Mouse (Mus musculus): ENCODE data around the gene Fras1.
A peak's percentile ranks its signal among the peaks of the same experiment; 100 is the strongest.

Fras1 gene

DNA sequence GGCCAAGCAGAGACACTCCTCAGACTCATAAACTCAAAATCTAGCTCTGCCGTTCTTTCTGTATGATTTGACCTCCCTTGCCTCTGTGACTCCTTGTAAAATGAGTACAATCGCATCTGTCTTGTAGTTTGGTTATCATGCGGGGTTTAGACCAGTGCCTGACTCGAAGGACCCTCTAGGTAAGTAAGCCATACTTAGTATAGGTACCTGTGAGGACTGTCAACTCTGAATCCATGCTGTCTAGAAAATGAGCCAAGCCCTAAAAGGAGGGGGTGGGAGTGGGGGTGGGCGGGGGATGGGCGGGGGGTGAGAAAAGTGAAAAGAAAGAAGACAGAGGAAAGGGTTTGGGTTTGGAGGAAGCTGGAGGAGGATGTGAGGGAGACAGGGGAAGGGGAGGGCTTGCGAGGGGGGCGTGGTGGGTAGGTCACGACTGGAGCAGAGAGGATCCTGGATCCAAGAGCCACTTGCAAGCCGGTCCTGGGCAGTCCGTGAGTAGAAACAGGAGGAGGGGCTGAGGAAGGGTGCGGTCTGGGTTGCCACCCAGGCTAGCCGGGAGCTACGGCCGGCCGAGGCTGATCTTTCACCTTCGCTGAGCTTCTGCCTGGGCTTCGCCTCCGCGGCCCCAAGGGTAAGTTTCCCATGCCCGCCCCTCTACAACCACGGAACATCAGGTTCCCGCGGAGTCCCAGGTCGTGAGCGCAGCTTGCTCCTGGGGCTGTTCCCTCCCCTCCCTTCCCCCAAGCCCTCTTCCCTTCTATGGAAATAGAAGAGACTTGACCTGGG, 419.4 kb downstream of the Fras1 start, which contains the start of gene Anxa3:
Gene Anxa3 (plus strand): TSS at position 404 of the 783 bp plus-strand sequence.
- DNase-seq (ENCODE audit: low spot score): peak; percentile 65

DNA sequence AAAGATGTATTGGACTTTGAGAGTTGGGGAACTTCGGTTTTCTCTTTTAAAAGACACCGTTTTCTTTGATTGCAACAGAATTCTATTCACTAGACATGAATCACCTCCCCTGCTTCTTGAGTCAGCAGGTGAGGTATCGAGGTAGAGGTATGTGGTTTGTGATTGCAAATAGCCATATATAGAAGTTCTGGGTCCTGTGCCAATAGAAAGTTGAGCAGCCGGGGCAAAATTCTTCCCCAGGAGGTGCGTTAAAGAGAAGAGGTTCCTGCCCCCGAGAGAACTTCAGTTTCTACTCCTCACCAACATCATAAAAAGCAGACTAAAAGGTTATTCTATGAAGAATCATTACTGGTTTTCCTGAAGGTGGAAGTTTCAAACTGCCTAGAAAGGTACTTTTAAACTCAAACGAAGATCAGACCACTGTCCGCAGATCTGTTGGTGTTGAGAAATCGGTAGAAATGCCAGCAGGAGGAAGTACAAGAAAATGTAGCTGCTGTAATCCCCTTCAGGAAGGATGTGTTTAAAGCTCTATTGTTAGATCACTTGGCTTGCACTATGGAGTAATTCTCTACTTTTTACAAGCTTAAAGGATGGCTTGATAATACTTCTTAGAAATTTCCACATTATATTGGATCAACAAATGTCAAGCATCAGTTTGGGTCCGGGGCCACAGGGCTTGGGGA, 420.3 kb downstream of the Fras1 start:
- no peak for DNase-seq (ENCODE audit: low spot score)

DNA sequence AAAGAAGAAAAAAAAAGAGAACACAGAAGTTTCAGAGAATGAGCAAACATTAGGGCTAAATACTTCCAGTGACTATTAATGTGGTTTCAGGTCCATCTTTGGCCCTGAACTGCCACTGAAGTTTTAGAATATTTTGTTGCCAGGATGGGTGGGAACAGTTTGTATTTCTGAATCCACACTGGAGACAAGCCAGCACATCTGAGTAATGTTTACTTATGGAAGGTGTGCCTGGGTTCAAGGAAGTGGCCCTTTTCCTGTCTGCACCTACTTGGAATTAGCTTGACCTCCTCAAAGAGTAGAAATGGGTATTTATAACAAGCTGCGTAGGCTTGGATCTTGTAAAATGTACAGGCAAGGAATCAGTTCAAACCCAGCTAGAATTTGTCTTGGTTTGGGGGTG, 422.0 kb downstream of the Fras1 start:
- no peak for DNase-seq (ENCODE audit: low spot score)

DNA sequence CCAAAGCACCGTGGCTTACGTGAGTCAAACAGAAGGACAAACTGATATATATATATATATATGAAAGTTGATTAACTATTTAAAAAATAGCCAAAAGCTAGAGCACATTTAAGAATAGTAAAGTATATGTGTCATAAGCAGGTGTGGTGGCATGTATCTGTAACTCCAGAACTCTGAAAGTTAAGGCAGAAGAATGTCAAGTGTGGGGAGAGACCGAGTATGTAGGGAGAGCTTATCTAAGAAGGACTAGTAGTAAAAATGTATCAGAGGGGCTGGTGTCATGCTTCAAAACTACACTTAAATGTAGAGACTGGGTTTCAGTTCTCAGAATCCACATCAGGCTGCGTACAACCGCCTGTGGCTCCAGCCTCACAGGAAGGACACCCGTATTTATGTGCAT, 423.7 kb downstream of the Fras1 start:
- no peak for DNase-seq (ENCODE audit: low spot score)

DNA sequence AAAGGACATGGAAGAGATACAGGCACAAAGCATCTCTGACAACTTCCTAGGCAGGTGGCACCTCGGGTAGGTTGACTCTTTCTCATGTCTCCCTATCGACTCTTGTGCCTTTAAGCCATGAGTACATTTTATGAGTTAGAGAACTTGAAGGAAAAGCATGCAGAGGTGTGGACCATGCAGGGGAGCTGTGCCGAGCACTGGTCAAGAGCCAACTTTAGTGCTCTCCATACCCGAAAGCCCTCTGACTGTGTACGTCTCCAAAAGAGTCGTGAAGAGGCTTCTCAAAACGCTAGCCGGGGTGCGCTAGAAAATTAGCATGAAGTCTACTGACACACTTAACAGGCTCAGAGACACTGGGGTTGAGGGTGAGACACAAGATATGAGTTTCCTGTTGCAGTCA, 425.4 kb downstream of the Fras1 start:
- no peak for DNase-seq (ENCODE audit: low spot score)

DNA sequence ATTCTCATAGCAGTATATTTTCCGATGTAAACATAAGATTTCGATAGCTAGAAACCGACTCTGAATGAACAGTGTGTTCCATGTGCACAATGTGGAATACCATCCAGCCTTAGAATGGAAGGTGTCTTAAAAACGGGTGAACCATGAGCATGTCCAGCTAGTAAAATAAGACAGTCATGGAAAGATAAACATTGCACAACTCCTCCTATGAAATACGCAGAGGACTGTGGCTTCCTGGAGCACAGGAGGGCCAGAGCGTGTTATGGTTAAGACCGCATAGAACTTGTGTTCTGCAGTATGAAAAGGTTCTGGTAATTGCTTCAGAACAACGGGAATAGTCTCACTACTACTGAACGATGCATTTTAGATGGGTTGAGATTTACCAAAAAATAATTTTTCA, 426.2 kb downstream of the Fras1 start:
- DNase-seq (ENCODE audit: low spot score): no peak

DNA sequence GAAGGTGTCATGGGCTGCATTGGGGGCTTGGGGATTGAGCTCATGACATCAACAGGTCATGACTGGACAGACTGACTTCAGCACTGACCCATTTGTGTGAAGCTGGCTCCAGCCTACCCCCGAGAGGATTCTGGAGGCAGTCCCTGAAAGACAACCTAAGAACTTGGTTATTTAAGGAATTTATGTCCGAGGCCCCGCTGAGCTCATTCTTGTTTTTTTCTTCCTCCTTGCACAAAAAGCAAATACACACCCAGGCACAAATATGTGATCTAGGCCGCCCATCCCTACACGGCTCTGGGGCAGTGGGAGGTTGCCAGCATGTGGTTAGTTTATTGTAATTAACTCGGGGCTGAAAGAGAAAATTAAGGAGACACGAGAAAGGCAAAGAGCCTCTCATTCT, 428.4 kb downstream of the Fras1 start:
- peak; percentile 37 for DNase-seq (ENCODE audit: low spot score)

DNA sequence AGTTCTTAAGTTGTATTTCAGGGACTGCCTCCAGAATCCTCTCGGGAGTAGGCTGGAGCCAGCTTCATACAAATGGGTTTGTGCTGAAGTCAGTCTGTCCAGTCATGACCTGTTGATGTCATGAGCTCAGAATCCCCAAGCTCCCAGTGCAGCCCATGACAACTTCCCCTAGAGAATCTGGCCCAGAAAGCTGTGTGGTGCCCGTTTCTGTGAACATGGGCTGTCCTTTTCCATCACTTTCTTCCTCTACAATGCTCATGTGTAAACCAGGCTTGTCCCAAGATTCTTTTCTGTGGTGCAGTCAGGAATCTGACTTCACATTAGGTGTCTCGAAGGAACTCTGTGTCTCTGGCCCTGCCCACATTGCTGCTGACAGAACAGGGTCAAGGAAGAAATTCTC, 429.3 kb downstream of the Fras1 start:
- no peak for DNase-seq (ENCODE audit: low spot score)

DNA sequence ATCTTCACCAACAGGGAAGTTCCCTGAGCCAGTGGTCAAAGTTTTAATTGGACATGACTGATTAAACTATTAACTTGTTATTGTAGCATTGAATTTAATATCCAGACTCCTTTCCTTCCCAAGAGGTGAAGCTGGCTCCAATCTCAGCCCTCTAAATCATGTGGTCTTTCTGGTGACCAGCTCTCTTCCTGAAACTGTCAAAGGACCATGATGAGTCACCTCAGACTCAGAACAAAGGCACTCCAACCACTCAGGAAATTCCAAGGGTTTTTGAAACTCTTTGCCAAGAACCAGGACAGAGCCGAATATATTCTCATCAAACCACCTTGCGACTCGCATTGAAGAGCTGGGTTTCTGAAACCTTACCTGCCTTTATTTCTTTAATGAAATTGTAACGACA, 430.5 kb downstream of the Fras1 start:
- DNase-seq (ENCODE audit: low spot score): no peak

DNA sequence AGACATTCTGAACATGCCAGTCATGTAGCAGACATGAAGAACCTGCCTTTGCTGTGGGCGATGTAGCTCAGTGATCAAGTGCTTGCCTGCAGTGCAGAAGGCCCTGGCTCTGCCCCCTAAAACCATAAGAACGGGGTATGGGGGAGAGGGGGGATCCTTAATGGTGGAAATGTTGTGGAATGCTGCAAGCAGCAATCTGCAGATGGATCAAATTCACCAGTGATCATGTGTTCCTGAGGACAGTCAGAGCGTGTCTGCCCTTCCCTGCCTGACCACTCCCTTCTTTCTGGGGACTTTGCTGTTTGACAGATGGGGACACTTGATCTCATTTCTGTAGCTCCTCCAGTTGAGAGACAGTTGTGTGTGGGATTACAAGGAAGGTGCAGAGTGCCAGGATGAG, 431.1 kb downstream of the Fras1 start:
- no peak for DNase-seq (ENCODE audit: low spot score)

DNA sequence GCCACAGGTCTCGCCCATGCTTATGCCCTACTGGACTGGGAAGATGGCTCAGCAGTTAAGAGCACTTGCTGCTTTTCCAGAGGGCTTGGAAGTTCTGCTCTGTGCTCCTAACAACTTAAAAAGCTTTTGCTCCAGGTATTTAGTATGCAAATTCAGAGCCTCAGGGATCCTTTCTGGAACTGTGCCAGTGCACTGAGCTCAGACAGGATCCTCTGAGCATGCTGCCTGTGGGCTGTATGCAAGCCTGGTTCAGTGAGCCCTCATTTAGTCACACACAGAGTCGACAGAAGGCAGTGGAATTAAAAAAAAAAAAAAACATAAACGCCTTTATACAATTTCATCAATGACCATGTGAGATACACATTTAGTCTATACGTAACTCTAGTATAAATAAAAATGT, 436.9 kb downstream of the Fras1 start:
- DNase-seq (ENCODE audit: low spot score): no peak

DNA sequence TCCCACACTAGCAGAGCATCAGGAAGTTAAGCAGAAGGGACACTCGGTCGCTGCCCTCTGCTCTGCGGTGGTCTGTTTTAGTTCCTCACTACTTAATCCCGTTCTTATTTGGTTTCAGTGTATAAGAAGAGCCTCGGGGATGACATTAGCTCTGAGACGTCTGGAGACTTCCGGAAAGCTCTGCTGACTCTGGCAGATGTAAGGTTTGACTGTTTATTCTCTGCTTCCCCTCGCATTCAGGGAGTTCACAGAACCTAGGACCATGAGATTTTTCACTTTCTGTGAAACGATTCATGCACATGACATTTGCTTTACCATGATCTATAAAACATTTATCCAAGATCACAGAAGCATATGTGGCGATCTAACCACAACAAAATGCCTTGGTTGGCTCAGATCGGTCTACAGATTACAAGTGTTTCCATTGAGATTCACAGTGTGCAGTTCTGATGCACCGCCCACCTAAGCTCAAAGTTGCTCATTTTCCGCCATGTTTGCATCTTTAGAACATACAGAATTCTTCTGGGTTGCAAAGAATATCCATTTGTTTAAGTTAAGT, 451.1 kb downstream of the Fras1 start:
- DNase-seq (ENCODE audit: low spot score): no peak

DNA sequence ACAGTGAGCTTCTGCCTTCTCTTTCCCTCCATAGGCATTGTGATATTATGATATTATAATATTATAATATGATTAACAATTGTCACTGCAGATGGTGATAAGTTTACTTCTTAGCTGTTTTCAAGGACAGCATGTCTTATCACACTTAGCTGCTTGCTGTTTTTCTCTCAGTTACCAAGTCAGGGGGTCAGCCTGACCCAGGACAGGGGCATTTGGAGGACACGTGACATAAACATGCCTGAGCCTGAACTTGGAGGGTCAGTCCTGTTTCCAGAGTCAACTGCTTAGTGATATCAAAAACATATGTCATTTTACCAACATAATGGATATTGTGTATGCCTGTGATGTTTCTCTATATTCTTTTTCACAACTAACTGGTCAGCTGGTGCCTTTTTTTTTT, 453.4 kb downstream of the Fras1 start:
- DNase-seq (ENCODE audit: low spot score): no peak
